Mouse (Mus musculus) thymus, adult 2 months (tissue): Measurements from ENCODE around the gene Ppm1j. TPM values are rescaled to one million over a fixed set of nuclear protein-coding genes. Genes with fewer than 3 reads are reported as not detected.

Experiments
- DNase-seq: peaks from one replicate; pipeline ENCODE4 v3.0.0; 2021
- H3K27ac ChIP-seq: fragments of 200-500 bp; 2 replicates; pipeline ENCODE4 v1.5.1; 2012; ENCODE audit warnings: low read length, control low read depth; ENCODE audit not compliant: control insufficient read depth, insufficient read depth
- H3K27me3 ChIP-seq: fragments of 200-500 bp; 2 replicates; pipeline ENCODE4 v1.6.1; 2012; ENCODE audit warnings: mild to moderate bottlenecking, low read length, moderate library complexity, mixed read lengths; ENCODE audit not compliant: control insufficient read depth, insufficient read depth
- H3K36me3 ChIP-seq: fragments of 200-500 bp; 2 replicates; pipeline ENCODE4 v1.6.1; 2012; ENCODE audit warnings: mild to moderate bottlenecking, low read length, moderate library complexity; ENCODE audit not compliant: control insufficient read depth, insufficient read depth
- H3K4me1 ChIP-seq: fragments of 200-500 bp; replicated peaks from 2 replicates; pipeline ENCODE4 v1.6.1; 2012; ENCODE audit warnings: low read length; ENCODE audit not compliant: control insufficient read depth, insufficient read depth
- H3K4me3 ChIP-seq: fragments of 200-500 bp; 2 replicates; pipeline ENCODE4 v1.5.1; 2012; ENCODE audit warnings: mild to moderate bottlenecking, low read length, control low read depth, moderate library complexity; ENCODE audit not compliant: control insufficient read depth, insufficient read depth
- CTCF ChIP-seq: fragments of 200-500 bp; IDR thresholded peaks from 2 replicates; pipeline ENCODE4 v1.5.1; 2012; ENCODE audit warnings: mild to moderate bottlenecking, control low read depth, low read length, moderate library complexity, borderline replicate concordance; ENCODE audit not compliant: control insufficient read depth, poor library complexity, insufficient read depth; ENCODE audit errors: extremely low read depth
- POLR2A ChIP-seq: fragments of 200-500 bp; IDR thresholded peaks from 2 replicates; pipeline ENCODE4 v1.6.1; 2012; ENCODE audit warnings: mild to moderate bottlenecking, low read length, control low read depth, moderate library complexity; ENCODE audit not compliant: control insufficient read depth, poor library complexity, insufficient read depth; ENCODE audit errors: extremely low read depth
- WGBS: fragments of 180-500 bp; shearing (Covaris S2); methylation state at CpG from one replicate; pipeline ENCODE4 v1.1.7; 2018; 5-methylcytosine and 5-hydroxymethylcytosine counted together
- polyA plus RNA-seq: library from polyadenylated mRNA; depleted of rRNA; stranded (reverse); fragments of >200 nt; gene quantifications from 2 replicates; pipeline ENCODE4 v1.2.3, GENCODE M21; 2012; rRNA removed

The Ppm1j gene
- polyA plus RNA-seq, 1 experiment = 7.4 TPM

DNA sequence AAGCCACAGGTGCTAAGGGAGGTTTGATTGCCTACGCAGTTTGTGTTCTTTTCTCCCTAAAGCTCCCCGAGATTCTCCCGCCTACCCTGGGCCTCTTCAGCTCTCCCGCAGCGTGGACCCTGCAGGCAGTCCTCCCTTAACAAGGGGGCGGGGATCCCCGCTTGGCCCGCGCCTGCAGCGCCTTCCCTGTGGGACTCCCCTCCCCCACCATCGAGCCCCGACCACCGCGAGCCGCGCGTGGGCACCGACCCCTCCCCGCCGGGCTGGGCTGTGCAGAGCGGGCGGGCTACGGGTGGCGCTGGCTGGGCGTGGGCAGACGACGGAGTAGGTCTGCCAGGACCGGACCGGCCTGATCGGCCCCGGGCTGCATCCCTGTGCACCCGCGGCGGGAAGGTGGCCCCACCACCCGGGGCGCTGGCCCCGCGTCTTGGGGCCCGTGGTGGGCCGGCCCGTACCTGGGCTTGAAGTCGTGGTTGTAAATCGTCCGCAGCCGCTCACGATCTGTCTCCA, 36.7 kb downstream of the Ppm1j start:
- H3K4me3 ChIP-seq = peak overlapping the region; percentile 99
- peak; percentile 66 for DNase-seq
- no peaks in the 10 kb centered on the region for H3K27me3 ChIP-seq
- peaks cover 4% of the 10 kb centered on the region; the same call in 1 of the 2 replicates for H3K4me1 ChIP-seq
- H3K36me3 ChIP-seq = peaks cover 8% of the 10 kb centered on the region
- 1% methylated on average over 46 of the region's 46 CpGs for WGBS
- TF ChIP-seq POLR2A = no peak
- peak overlapping the region; percentile 56; the same call in 1 of the 2 replicates for H3K27ac ChIP-seq

- Histone ChIP-seq H3K36me3 (peaks cover 8% of the 10 kb centered on the region), H3K4me1 (peaks cover 4% of the 10 kb centered on the region; the same call in 1 of the 2 replicates), H3K27ac (peak within 1 kb of the TSS; percentile 56; the same call in 1 of the 2 replicates), H3K27me3 (no peaks in the 10 kb centered on the region), H3K4me3 (peak within 1 kb of the TSS; percentile 99)
- under 1% methylated on average over 40 of the region's 40 CpGs for WGBS
- TF ChIP-seq CTCF (no peak), POLR2A (0 out of 2 replicates have a peak, but pooled peaks have one; percentile 17)
- peak; percentile 74 for DNase-seq
These were observed 37.3 kb downstream of the Ppm1j start, which contains the start of gene Mov10 for GRCm38 (mm10) chr3:104817991-104818748. Mov10 (minus strand) TSS chr3:104818563.

GRCm38 (mm10) chr3:104818749-104819134, 37.9 kb downstream of the Ppm1j start:
- Histone ChIP-seq H3K27me3 (no peaks in the 10 kb centered on the region), H3K27ac (no peak overlapping the region), H3K4me3 (peak overlapping the region; percentile 99), H3K36me3 (peaks cover 8% of the 10 kb centered on the region), H3K4me1 (peaks cover 4% of the 10 kb centered on the region; the same call in 1 of the 2 replicates)
- DNase-seq = no peak
- 13% methylated on average over 3 of the region's 3 CpGs for WGBS
- no peak for TF ChIP-seq POLR2A
- TF ChIP-seq CTCF = no peak

GRCm38 (mm10) chr3:104820426-104820825, 39.6 kb downstream of the Ppm1j start:
- no peak overlapping the region for H3K27ac ChIP-seq
- 86% methylated on average over 1 of the region's 1 CpGs for WGBS
- no peak for DNase-seq
- no peaks in the 10 kb centered on the region for H3K27me3 ChIP-seq
- TF ChIP-seq POLR2A = no peak
- no peak for TF ChIP-seq CTCF
- peaks cover 4% of the 10 kb centered on the region; the same call in 1 of the 2 replicates for H3K4me1 ChIP-seq
- H3K36me3 ChIP-seq = peaks cover 15% of the 10 kb centered on the region
- H3K4me3 ChIP-seq = no peak overlapping the region

GRCm38 (mm10) chr3:104822413-104822812, 41.6 kb downstream of the Ppm1j start:
- DNase-seq = no peak
- H3K36me3 ChIP-seq = peaks cover 34% of the 10 kb centered on the region
- WGBS = 94% methylated on average over 3 of the region's 3 CpGs
- H3K4me1 ChIP-seq = peaks cover 4% of the 10 kb centered on the region; the same call in 1 of the 2 replicates
- no peak overlapping the region for H3K4me3 ChIP-seq
- no peaks in the 10 kb centered on the region for H3K27me3 ChIP-seq
- TF ChIP-seq CTCF (no peak), POLR2A (no peak)
- no peak overlapping the region for H3K27ac ChIP-seq

Other genes with a start within 250 kb of the Ppm1j start
- gene Slc16a1, start 142.4 kb upstream of the Ppm1j start, polyA plus RNA-seq = 54.9 and 80.5 TPM in 2 replicates
- gene Fam19a3, start 784 bp downstream of the Ppm1j start, polyA plus RNA-seq = 0.33 and 0.54 TPM in 2 replicates
- 14.8 and 23.5 TPM in 2 replicates for gene Rhoc, start 7.3 kb downstream of the Ppm1j start, polyA plus RNA-seq
- gene Mov10, start 37.5 kb downstream of the Ppm1j start, polyA plus RNA-seq = 23.9 and 29.8 TPM in 2 replicates
- gene St7l, start 82.9 kb downstream of the Ppm1j start, polyA plus RNA-seq = 13.2 and 13.6 TPM in 2 replicates
- 77.9 and 85.7 TPM in 2 replicates for gene Capza1, start 83.4 kb downstream of the Ppm1j start, polyA plus RNA-seq
- 0.89 and 1.2 TPM in 2 replicates for gene Wnt2b, start 180.9 kb downstream of the Ppm1j start, polyA plus RNA-seq